Mouse (Mus musculus) embryonic facial prominence, embryonic 12.5 days (tissue): ENCODE data around the gene 4930415O20Rik. TPM values are rescaled to one million over a fixed set of nuclear protein-coding genes. Genes with fewer than 3 reads are reported as not detected.

Experiments used
- ATAC-seq: fragments of 200-750 bp; cut with Nextera tagmentation; 2 replicates; pipeline ENCODE4 v1.8.0; 2017; ENCODE audit not compliant: insufficient number of reproducible peaks, insufficient read depth, low FRiP score, low TSS enrichment
- H3K27ac ChIP-seq: fragments of 300-500 bp; sonication (generic); 2 replicates; pipeline ENCODE4 v1.5.1; 2016; ENCODE audit warnings: mild to moderate bottlenecking
- H3K27me3 ChIP-seq: fragments of 300-500 bp; sonication (generic); 2 replicates; pipeline ENCODE4 v1.6.1; 2016; ENCODE audit warnings: mild to moderate bottlenecking, moderate library complexity
- H3K36me3 ChIP-seq: fragments of 300-500 bp; sonication (generic); 2 replicates; pipeline ENCODE4 v1.6.1; 2016; ENCODE audit warnings: mild to moderate bottlenecking
- H3K4me1 ChIP-seq: fragments of 300-500 bp; sonication (generic); 2 replicates; pipeline ENCODE4 v1.6.1; 2016
- H3K4me2 ChIP-seq: fragments of 300-500 bp; sonication (generic); replicated peaks from 2 replicates; pipeline ENCODE4 v1.6.1; 2016; ENCODE audit warnings: mild to moderate bottlenecking, moderate library complexity
- H3K4me3 ChIP-seq: fragments of 300-500 bp; sonication (generic); 2 replicates; pipeline ENCODE4 v1.5.1; 2016; ENCODE audit warnings: mild to moderate bottlenecking
- H3K9ac ChIP-seq: fragments of 300-500 bp; sonication (generic); 2 replicates; pipeline ENCODE4 v1.6.1; 2016; ENCODE audit warnings: mild to moderate bottlenecking, moderate library complexity
- H3K9me3 ChIP-seq: fragments of 300-500 bp; sonication (generic); 2 replicates; pipeline ENCODE4 v1.6.1; 2016; ENCODE audit warnings: mild to moderate bottlenecking, moderate library complexity
- WGBS: fragments of 180-500 bp; shearing (Covaris S2); methylation state at CpG from one replicate; pipeline ENCODE4 v1.1.7; 2016; 5-methylcytosine and 5-hydroxymethylcytosine counted together
- polyA plus RNA-seq: library from polyadenylated mRNA; unstranded; fragments of >200 nt; fragmentation: Nextera tagmentation; extraction: Ambion mirVana; gene quantifications from 2 replicates; pipeline ENCODE4 v1.2.1, GENCODE M21; 2016

The 4930415O20Rik gene
- polyA plus RNA-seq, 1 experiment from 2014 or later: not detected

DNA sequence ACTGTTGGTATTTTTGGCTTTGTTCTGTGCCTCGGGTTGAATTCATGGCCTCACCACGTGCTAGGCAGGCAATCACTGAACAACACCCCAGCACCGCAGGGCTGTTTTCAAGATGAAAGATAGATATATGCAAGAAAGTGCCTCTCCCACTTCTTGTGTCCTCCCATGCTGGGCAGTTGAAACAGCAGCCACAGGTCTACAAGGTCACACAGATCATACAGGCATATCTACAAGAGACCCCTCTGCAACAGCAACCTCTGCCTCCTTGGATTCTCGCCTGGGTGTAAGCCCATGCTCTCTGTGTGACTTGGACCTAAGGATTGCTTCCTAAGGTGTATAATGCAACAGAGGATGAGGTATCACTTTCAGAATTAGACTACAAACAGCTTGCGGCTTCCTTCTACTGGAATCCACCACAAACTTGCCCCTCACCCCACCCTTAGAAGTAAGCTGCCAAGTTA is 52.6 kb downstream of the 4930415O20Rik start:
- H3K27me3 ChIP-seq: 0 out of 2 replicates have a peak, but pooled peaks cover 4% of the 10 kb centered on the region
- H3K4me2 ChIP-seq: no peak overlapping the region
- no peak overlapping the region for H3K4me3 ChIP-seq
- H3K9me3 ChIP-seq: no peaks in the 10 kb centered on the region
- no peak for ATAC-seq
- no peak overlapping the region for H3K9ac ChIP-seq
- 63% methylated on average over 5 of the region's 5 CpGs for WGBS
- H3K36me3 ChIP-seq: no peaks in the 10 kb centered on the region
- peaks cover 5% of the 10 kb centered on the region; the same call in 1 of the 2 replicates for H3K4me1 ChIP-seq
- H3K27ac ChIP-seq: no peak overlapping the region

DNA sequence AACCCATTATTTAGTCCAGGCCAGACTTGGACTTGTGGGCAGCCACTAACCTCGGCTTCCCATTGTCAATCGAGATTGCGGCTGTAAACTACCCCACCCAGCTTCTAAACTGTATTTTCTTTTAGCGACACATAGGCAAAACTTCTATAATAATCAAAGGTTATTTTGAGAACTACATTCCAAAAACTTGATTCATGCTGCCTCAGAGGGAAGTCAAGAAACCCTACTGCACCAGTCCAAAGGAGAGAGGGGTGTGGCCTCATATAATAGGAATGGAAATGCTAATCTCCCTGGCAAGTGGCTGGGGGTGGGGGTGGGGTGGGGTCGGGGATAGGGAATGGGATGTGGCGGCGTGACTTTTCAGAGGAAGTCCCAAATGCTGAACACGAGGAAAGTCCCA is 55.3 kb downstream of the 4930415O20Rik start:
- no peak overlapping the region for H3K4me3 ChIP-seq
- H3K36me3 ChIP-seq: no peaks in the 10 kb centered on the region
- peaks cover 25% of the 10 kb centered on the region for H3K4me1 ChIP-seq
- 20% methylated on average over 8 of the region's 8 CpGs for WGBS
- H3K27me3 ChIP-seq: peaks cover 21% of the 10 kb centered on the region; the same call in 1 of the 2 replicates
- no peak overlapping the region for H3K27ac ChIP-seq
- H3K9ac ChIP-seq: no peak overlapping the region
- no peaks in the 10 kb centered on the region for H3K9me3 ChIP-seq
- no peak overlapping the region for H3K4me2 ChIP-seq
- no peak for ATAC-seq

DNA sequence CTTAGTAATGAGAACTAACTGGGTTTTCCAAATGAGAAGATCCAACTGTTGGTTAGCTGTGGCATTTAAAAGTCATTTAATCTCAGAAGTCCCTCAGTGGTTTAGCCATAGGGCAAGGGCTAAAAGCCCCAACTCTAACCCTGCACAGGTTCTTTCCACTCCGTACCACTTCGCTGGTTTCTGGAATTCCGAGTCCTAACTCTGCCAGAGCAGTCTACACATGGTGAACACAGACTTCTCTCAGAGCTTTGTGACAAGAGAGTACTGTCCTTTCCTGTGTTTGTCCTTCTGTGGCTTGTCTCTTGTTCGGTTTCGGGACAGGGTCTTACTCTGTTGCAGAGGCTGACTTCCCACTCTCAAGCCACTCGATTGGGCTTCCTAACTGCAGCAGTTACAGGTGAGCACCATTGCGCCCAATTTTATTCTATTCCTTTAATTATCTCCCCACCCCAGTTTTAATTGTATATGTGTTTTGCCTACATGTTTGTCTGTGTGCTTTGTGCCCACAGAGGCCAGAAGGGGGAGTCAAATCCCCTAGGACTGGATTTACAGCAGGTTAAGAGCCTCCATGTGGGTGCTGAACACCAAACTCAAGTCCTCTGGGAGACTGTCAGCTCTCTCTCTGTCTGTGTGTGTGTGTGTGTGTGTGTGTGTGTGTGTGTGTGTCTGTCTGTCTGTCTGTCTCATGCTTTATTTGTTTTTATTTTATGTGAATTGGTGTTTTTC is 55.8 kb downstream of the 4930415O20Rik start:
- Histone ChIP-seq H3K4me3 (no peak overlapping the region), H3K27ac (no peak overlapping the region), H3K4me2 (no peak overlapping the region), H3K9ac (no peak overlapping the region), H3K9me3 (no peaks in the 10 kb centered on the region), H3K4me1 (peaks cover 31% of the 10 kb centered on the region), H3K36me3 (no peaks in the 10 kb centered on the region), H3K27me3 (peaks cover 26% of the 10 kb centered on the region; the same call in 1 of the 2 replicates)
- WGBS: 69% methylated on average over 7 of the region's 7 CpGs
- no peak for ATAC-seq

DNA sequence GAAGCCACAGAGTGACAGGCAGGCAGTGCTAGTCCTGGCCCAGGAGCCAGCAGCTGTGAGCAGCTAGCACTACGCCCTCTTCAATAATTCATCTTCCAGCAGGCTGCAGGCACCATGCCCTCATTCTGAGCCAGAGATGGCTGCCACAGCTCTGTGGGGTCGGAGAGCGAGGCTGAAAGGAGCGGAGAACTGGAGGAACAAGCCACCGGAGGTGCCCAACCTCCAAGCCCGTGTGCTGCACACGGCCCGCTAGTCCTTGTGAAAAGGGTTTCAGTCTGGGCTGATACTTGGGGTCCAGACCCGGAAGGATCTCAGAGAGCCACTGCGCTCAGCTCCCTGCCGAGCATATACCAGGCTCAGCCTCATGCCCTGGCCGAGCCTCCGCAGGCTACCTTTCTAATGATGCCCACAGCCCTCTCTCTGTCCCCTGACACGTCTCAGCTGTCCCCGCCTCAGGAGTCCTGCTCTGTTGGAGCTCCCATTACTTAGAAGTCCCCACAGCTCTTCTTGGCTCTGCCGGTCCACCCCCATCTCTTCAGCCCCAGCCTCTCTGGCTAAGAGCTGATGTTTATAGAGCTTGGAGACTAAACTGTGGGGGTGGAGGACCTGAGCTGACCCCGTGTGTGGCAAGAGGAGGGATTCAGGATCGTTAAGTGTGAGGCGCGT is 57.9 kb downstream of the 4930415O20Rik start:
- H3K27ac ChIP-seq: peak overlapping the region; percentile 2; the same call in 1 of the 2 replicates
- H3K9ac ChIP-seq: peak overlapping the region; percentile 36; the same call in 1 of the 2 replicates
- H3K4me2 ChIP-seq: peak overlapping the region; percentile 32
- H3K36me3 ChIP-seq: no peaks in the 10 kb centered on the region
- no peaks in the 10 kb centered on the region for H3K9me3 ChIP-seq
- no peak for ATAC-seq
- H3K27me3 ChIP-seq: peaks cover 35% of the 10 kb centered on the region
- H3K4me3 ChIP-seq: peak overlapping the region; percentile 1; the same call in 1 of the 2 replicates
- 13% methylated on average over 20 of the region's 20 CpGs for WGBS
- H3K4me1 ChIP-seq: peaks cover 48% of the 10 kb centered on the region

DNA sequence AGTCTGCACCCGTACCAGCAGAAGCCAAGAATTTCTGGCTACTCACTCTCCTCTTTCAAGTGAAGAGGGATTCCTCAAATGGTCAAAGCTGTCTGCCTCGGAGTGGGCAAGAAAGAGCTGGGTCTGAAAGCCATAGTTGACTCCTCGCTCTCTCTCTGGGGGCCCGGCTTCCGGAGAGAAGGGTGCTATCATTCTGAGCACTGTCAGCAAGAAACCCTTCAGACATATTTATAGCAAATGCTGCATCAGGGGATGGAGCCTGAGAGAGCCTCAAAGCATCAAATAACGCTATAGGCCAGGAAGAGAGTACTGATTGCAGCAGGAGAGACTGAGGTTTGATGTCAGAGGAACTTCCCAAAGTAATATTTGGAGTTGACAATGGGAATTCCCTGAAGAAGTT is 58.7 kb downstream of the 4930415O20Rik start:
- Histone ChIP-seq H3K9me3 (no peaks in the 10 kb centered on the region), H3K9ac (no peak overlapping the region), H3K27ac (0 out of 2 replicates have a peak overlapping the region, but pooled peaks have one; percentile 1), H3K36me3 (no peaks in the 10 kb centered on the region), H3K27me3 (peaks cover 35% of the 10 kb centered on the region), H3K4me2 (peak overlapping the region; percentile 32; the same call in 1 of the 2 replicates), H3K4me1 (peaks cover 52% of the 10 kb centered on the region), H3K4me3 (no peak overlapping the region)
- no peak for ATAC-seq
- 57% methylated on average over 6 of the region's 6 CpGs for WGBS

DNA sequence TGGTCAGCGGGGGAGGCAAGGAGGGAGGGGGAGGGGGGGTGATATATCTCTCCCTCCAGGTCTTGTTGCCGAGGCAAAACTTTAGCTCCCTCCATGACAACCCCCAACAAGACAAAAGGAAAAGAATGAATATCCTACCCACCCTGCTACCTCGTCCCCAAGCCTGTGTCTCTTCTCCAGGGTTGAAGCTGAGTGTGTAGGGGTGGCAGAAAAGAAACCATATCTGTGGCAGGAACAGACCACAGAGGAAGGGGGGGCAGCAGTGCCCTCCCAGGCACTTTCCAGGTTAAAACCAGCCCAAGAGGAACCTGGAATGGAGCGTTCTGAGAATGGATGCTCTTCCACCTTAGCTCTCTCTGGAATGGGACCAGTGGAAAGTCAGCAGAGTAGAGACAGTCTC is 59.7 kb downstream of the 4930415O20Rik start, which contains the start of gene Cacnb3:
Gene Cacnb3 (plus strand): TSS at position 301 of the 400 bp plus-strand sequence.
- H3K27me3 ChIP-seq: peaks cover 35% of the 10 kb centered on the region
- peak within 1 kb of the TSS; percentile 82 for H3K4me3 ChIP-seq
- H3K9ac ChIP-seq: peak within 1 kb of the TSS; percentile 30; the same call in 1 of the 2 replicates
- ATAC-seq: no peak
- H3K27ac ChIP-seq: peak within 1 kb of the TSS; percentile 73; the same call in 1 of the 2 replicates
- H3K36me3 ChIP-seq: no peaks in the 10 kb centered on the region
- peaks cover 53% of the 10 kb centered on the region for H3K4me1 ChIP-seq
- peak within 1 kb of the TSS; percentile 93 for H3K4me2 ChIP-seq
- H3K9me3 ChIP-seq: no peaks in the 10 kb centered on the region
- WGBS: 24% methylated on average over 4 of the region's 4 CpGs

DNA sequence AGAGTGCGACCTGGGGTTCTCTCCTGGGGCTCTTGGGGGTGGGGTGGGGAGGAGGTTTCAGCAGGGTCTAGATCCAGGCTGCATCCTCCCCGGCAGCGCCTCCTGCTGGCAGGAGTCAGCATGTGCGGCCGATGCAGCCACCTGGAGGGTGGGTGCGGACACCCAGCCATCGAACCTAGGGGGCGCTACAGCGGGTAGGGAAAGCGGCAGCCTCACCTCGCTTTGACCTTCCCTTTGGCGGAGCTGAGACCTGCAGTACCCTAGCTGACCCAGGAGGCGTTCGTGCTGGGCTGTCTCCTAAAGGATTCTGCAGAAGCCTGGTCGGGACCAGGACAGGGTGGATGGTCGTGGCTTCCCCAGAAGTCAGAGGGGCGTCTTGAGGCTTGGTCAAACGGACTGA is 60.7 kb downstream of the 4930415O20Rik start:
- Histone ChIP-seq H3K27ac (peak overlapping the region; percentile 73; the same call in 1 of the 2 replicates), H3K4me2 (peak overlapping the region; percentile 93), H3K4me1 (peaks cover 58% of the 10 kb centered on the region), H3K27me3 (peaks cover 44% of the 10 kb centered on the region), H3K9ac (peak overlapping the region; percentile 30; the same call in 1 of the 2 replicates), H3K9me3 (no peaks in the 10 kb centered on the region), H3K36me3 (no peaks in the 10 kb centered on the region), H3K4me3 (peak overlapping the region; percentile 82)
- ATAC-seq: peak; percentile 30; the same call in 1 of the 2 replicates
- under 1% methylated on average over 18 of the region's 18 CpGs for WGBS

DNA sequence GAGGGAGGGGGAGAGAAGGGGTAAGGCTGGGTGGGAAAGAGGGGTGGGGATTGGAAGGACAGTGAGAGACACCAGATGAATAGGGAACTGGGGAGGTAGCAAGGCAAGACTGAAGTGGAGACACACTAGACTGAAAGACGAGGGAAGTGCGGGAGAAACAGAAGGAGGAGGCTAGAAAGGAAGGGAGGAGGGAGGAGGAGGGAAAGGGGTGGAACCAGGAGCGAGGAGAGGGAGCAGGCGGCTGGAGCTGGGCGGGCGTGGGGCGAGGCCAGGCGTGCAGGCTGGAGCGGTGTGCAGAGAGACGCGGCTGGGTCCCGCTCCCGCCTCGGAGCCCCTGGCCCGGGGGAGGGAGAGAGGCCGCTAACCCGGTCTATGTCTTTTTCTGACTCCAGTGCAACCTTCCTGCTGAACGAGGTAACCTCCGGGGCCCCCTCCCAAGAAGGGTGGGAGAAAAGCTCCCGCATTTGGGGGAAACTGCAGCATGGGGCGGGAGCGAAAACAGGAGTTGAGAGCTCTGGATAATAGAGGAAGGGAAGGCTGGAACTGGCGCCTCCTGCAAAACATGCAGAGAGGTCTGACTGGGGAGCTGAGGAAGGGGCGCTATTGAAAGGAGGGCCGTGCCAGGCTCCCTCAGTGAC is 61.4 kb downstream of the 4930415O20Rik start:
- no peaks in the 10 kb centered on the region for H3K36me3 ChIP-seq
- no peaks in the 10 kb centered on the region for H3K9me3 ChIP-seq
- H3K4me2 ChIP-seq: peak overlapping the region; percentile 93
- H3K27me3 ChIP-seq: peaks cover 48% of the 10 kb centered on the region
- H3K9ac ChIP-seq: peak overlapping the region; percentile 68
- peak overlapping the region; percentile 73 for H3K27ac ChIP-seq
- peaks cover 64% of the 10 kb centered on the region for H3K4me1 ChIP-seq
- peak overlapping the region; percentile 82 for H3K4me3 ChIP-seq
- ATAC-seq: peak; percentile 82
- WGBS: under 1% methylated on average over 25 of the region's 25 CpGs

DNA sequence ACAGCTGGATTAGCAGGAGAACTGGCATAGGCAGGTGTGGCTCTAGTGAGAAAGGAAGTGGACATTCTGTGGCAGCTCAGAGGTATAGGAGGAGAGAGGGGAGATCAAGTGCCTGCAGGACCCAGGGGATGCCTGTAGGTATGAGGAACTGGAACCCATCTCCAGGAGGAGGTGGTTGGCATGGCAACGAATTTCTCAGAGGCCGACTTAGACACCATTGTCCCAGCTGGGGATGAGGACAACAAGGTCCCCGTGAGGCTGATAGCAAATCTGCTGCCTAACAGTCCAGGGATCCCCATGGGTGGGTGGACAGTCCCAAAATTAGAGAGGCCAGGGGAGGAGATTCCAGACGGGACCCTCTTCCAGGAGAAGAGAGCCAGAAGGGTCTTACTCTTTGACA is 62.1 kb downstream of the 4930415O20Rik start:
- peak overlapping the region; percentile 68 for H3K9ac ChIP-seq
- no peaks in the 10 kb centered on the region for H3K9me3 ChIP-seq
- peaks cover 48% of the 10 kb centered on the region for H3K27me3 ChIP-seq
- H3K4me1 ChIP-seq: peaks cover 67% of the 10 kb centered on the region
- H3K27ac ChIP-seq: peak overlapping the region; percentile 67; the same call in 1 of the 2 replicates
- WGBS: 2% methylated on average over 4 of the region's 4 CpGs
- ATAC-seq: no peak
- H3K4me3 ChIP-seq: peak overlapping the region; percentile 82
- H3K36me3 ChIP-seq: no peaks in the 10 kb centered on the region
- peak overlapping the region; percentile 93 for H3K4me2 ChIP-seq

DNA sequence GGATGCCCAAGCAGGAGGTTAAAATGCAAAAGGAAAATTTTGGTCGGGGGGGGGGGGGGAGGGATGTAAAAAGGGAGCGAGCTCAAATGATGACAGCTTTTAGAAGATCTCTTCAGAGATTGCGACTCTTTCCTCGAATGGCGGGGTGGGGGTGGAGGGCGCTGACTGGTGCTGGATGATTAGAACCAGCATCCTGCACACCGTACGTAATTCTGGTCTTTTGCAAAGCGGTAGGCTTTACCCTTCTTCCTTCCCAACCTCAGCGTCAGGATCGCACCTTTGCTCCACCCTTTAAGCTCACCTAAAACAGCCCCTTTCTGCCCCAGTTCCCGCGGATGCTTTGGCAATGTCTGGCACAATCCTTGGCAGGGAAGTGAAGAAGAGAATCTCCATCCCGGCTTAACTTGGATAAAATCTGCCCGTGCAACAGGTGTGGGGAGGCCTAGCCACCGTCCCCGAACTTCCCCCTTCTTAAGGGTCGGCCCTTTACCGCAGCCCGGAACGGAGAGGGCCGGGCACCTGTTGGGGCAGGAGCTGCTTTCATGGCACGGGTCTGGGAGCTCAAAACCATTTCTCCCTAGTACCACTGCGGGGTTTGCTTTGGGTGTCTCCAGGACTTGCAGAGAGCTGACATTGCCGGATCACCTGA is 63.1 kb downstream of the 4930415O20Rik start:
- H3K27me3 ChIP-seq: peaks cover 43% of the 10 kb centered on the region
- under 1% methylated on average over 25 of the region's 25 CpGs for WGBS
- H3K4me1 ChIP-seq: peaks cover 66% of the 10 kb centered on the region
- peak overlapping the region; percentile 88 for H3K27ac ChIP-seq
- no peak for ATAC-seq
- peak overlapping the region; percentile 82 for H3K4me3 ChIP-seq
- H3K9ac ChIP-seq: peak overlapping the region; percentile 81
- peak overlapping the region; percentile 93 for H3K4me2 ChIP-seq
- no peaks in the 10 kb centered on the region for H3K9me3 ChIP-seq
- H3K36me3 ChIP-seq: no peaks in the 10 kb centered on the region
